Mouse (Mus musculus): ENCODE data around the gene Nfkbil1. TPM values are rescaled to one million over a fixed set of nuclear protein-coding genes. Genes with fewer than 3 reads are reported as not detected.

The Nfkbil1 gene
- polyA plus RNA-seq, 1 experiment: 15.5 TPM

DNA sequence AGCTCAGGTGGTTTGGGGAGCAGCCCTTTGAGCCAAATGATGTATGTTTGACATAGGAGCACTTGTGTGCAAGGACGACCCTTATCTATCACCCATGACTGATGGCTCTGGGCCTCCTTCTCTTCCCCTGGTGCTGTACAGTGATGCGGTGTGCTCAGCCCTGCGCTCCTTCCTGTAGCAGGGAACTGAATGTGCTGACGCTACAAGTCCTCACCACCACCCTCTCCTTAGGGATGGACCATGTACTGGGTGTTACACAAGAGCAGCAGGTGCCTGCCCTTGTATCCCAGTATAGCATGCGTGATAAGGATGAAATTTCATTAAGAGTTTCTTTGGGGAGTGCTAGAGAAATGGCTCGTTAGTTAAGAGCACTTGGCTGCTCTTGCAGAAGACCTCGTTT, 11.6 kb upstream of the Nfkbil1 start:
- peaks cover 30% of the 10 kb centered on the region for H3K4me1 ChIP-seq (ENCODE audit: control insufficient read depth, insufficient read depth, low read length)
- H3K27ac ChIP-seq (ENCODE audit: insufficient read depth, low read depth, low read length): no peak overlapping the region
- no peak for TF ChIP-seq POLR2A (IDR thresholded peaks at IDR 0.05; ENCODE audit: borderline replicate concordance, low read depth, low read length)
- TF ChIP-seq CTCF (IDR thresholded peaks at IDR 0.05; ENCODE audit: low read depth, low read length): no peak
- no peak overlapping the region for H3K4me3 ChIP-seq (ENCODE audit: insufficient read depth, low read length)

DNA sequence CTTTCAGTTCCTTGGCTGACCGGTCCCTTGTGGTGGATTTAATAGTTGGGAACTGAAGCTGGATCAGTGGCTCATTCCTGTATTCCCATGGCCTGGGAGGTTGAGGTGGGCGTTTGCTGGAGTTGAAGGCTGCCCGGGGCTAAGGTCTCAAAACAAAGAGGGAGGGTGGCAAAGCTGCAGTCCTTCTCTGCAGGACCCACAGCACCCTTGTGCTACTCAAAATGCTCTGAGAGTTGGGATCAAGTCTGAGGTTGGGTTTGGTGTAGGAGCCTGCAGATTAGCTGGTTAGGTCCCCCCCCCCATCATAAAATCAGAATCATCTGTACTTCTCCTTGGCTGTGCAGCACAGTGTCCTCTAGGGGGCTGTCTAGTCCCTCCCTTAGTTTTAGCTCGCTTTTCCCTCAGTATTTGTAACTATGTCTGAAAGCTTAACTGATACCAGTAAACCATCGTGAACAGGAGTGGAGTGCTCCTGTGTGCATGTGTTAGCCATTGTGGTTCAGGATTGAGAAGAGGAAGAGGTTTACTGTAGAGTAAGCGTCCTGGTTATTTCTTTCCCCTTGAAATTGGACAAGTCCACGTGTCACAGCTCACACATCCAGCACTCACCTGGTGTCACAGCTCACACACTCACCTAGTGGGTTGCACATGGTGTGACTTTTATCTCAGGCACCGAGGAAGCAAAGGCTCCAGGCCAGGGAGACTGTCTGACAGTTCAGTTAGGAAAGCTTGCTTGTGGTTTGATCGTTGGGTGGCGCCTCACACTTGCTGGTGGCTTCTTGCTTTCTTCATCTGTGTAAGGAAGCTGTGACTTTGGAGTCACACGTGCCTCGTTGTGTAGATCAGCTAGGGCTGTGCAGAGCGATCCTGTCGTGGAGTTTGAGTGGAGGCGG, 10.4 kb upstream of the Nfkbil1 start:
- Histone ChIP-seq H3K27ac (ENCODE audit: insufficient read depth, low read depth, low read length) (no peak overlapping the region), H3K4me3 (ENCODE audit: insufficient read depth, low read length) (no peak overlapping the region), H3K4me1 (ENCODE audit: control insufficient read depth, insufficient read depth, low read length) (peaks cover 30% of the 10 kb centered on the region)
- TF ChIP-seq POLR2A (IDR thresholded peaks at IDR 0.05; ENCODE audit: borderline replicate concordance, low read depth, low read length): no peak
- no peak for TF ChIP-seq CTCF (IDR thresholded peaks at IDR 0.05; ENCODE audit: low read depth, low read length)

- TF ChIP-seq POLR2A (IDR thresholded peaks at IDR 0.05; ENCODE audit: borderline replicate concordance, low read depth, low read length): no peak
- TF ChIP-seq CTCF (IDR thresholded peaks at IDR 0.05; ENCODE audit: low read depth, low read length): no peak
- peaks cover 40% of the 10 kb centered on the region for H3K4me1 ChIP-seq (ENCODE audit: control insufficient read depth, insufficient read depth, low read length)
- 0 out of 2 replicates have a peak overlapping the region, but pooled peaks have one; percentile 2 for H3K4me3 ChIP-seq (ENCODE audit: insufficient read depth, low read length)
- 0 out of 2 replicates have a peak overlapping the region, but pooled peaks have one; percentile 17 for H3K27ac ChIP-seq (ENCODE audit: insufficient read depth, low read depth, low read length)
Measured at GRCm38 (mm10) chr17:35244999-35245398, 9.4 kb upstream of the Nfkbil1 start.

- H3K4me3 ChIP-seq (ENCODE audit: insufficient read depth, low read length): peak overlapping the region; percentile 71
- TF ChIP-seq POLR2A (IDR thresholded peaks at IDR 0.05; ENCODE audit: borderline replicate concordance, low read depth, low read length) (no peak), CTCF (IDR thresholded peaks at IDR 0.05; ENCODE audit: low read depth, low read length) (no peak)
- H3K4me1 ChIP-seq (ENCODE audit: control insufficient read depth, insufficient read depth, low read length): peaks cover 44% of the 10 kb centered on the region
- peak overlapping the region; percentile 92 for H3K27ac ChIP-seq (ENCODE audit: insufficient read depth, low read depth, low read length)
Measured at GRCm38 (mm10) chr17:35243086-35243485, 7.5 kb upstream of the Nfkbil1 start.

DNA sequence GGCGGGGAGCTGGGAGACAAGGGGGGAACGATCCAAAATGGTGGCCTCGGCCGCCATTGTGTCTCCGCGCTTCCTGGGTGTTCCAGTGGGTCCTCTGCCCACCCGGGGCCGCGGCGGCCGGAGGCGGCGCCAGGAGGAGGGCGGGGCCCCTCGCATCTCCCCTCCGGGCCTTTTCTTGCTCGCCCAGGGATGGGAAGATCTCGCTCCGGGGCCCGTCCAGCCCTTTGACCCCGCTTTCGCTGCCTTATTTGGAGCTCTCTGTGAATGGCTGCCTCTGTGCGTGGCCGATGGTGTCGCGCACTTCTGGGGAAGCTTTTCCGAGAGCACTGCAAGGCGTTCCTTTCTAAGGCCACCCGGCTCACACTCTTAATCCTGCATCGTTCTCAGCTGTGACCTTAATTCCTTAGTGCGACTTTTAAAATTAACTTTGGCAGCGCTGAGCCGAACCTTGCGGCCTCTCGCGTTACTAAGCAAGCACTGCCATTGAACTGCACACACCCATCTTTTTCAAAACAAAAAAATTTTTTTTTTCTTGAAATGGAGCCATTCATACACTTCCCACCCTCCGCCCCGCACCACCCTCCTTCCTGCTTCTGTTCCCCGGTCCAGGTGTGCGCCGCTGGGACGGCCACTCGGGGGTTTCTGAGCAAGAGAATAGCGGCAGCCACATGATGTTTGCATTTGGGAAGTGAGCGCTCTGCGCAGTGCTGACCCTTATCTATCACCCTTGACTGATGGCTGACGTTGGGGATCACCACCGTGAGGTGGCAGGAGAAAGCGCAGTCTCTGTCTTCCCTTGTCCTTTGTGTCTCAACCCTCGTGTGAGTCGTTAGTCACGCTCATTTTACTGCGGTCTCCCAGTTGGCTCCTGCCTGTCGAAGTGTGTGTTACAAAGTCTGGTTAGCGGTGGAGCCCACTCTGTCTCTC, 6.7 kb upstream of the Nfkbil1 start:
- peak overlapping the region; percentile 92 for H3K27ac ChIP-seq (ENCODE audit: insufficient read depth, low read depth, low read length)
- TF ChIP-seq POLR2A (IDR thresholded peaks at IDR 0.05; ENCODE audit: borderline replicate concordance, low read depth, low read length) (no peak), CTCF (IDR thresholded peaks at IDR 0.05; ENCODE audit: low read depth, low read length) (peak; percentile 20; the same call in 1 of the 2 replicates)
- peak overlapping the region; percentile 71 for H3K4me3 ChIP-seq (ENCODE audit: insufficient read depth, low read length)
- H3K4me1 ChIP-seq (ENCODE audit: control insufficient read depth, insufficient read depth, low read length): peaks cover 44% of the 10 kb centered on the region

DNA sequence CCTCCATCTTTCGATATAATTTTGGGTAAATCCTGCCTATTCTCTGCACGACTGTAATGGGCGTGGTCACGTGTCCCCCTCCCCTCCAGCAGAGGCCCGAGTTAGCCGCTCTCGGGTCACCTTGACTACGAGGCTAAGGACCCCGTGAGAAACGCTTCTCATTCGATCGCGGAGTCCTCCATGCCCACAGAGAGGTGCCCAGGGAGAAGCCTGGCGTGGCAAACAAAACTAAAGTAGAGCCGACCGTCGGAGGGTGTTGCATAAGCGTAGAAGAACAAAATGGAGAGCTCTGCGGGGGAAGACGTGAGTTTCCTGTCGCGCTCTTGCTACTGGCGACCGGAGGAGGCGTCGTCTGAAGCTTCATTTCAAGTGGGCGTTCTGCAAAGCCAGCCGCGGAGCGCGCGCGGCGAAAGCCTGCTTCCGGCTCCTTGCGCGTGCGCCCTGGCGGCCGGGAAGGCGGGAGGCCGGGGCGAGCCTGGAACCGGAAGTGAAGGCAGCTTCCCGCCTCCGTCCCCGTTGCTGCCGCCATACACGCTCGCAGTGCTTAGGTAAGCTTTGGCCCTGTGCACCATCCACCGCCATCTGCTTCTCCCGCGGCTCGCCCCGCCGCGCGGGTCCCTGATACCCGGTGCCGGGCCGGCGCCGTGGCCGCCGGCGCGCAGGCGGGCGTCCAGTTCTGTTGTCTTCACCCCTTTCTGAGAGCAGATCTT, 5.9 kb upstream of the Nfkbil1 start, which contains the start of gene Ddx39b:
Gene Ddx39b (plus strand): TSS at position 442 of the 710 bp plus-strand sequence.
- peak within 1 kb of the TSS; percentile 71 for H3K4me3 ChIP-seq (ENCODE audit: insufficient read depth, low read length)
- H3K27ac ChIP-seq (ENCODE audit: insufficient read depth, low read depth, low read length): peak within 1 kb of the TSS; percentile 92
- H3K4me1 ChIP-seq (ENCODE audit: control insufficient read depth, insufficient read depth, low read length): peaks cover 37% of the 10 kb centered on the region
- TF ChIP-seq POLR2A (IDR thresholded peaks at IDR 0.05; ENCODE audit: borderline replicate concordance, low read depth, low read length) (0 out of 2 replicates have a peak, but pooled peaks have one; percentile 53), CTCF (IDR thresholded peaks at IDR 0.05; ENCODE audit: low read depth, low read length) (no peak)

- Histone ChIP-seq H3K27ac (ENCODE audit: insufficient read depth, low read depth, low read length) (peak overlapping the region; percentile 92), H3K4me1 (ENCODE audit: control insufficient read depth, insufficient read depth, low read length) (peaks cover 30% of the 10 kb centered on the region)
- TF ChIP-seq CTCF (IDR thresholded peaks at IDR 0.05; ENCODE audit: low read depth, low read length) (no peak), POLR2A (IDR thresholded peaks at IDR 0.05; ENCODE audit: borderline replicate concordance, low read depth, low read length) (no peak)
Measured at GRCm38 (mm10) chr17:35240384-35241304, 5.1 kb upstream of the Nfkbil1 start.

DNA sequence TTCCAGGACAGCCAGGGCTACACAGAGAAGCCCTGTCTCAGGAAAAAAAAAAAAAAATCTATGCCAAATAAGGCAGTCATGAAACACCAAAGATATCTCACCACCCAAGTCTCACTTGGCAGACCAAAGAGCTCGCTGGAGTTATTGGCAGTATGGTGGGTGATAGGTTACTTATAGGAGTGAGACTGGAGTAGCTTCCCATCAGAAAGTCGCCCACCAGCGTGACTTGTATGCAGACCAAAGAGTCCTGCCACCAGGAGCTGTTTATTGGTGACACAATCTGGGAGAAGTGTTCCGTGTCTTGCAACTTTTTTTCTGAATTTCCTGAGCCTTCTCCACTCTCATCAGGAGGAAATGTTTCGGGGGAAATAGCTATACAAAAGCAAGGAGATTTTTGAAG, 4.1 kb upstream of the Nfkbil1 start:
- peaks cover 21% of the 10 kb centered on the region for H3K4me1 ChIP-seq (ENCODE audit: control insufficient read depth, insufficient read depth, low read length)
- no peak for TF ChIP-seq CTCF (IDR thresholded peaks at IDR 0.05; ENCODE audit: low read depth, low read length)
- TF ChIP-seq POLR2A (IDR thresholded peaks at IDR 0.05; ENCODE audit: borderline replicate concordance, low read depth, low read length): no peak
- peak overlapping the region; percentile 92; the same call in 1 of the 2 replicates for H3K27ac ChIP-seq (ENCODE audit: insufficient read depth, low read depth, low read length)
- H3K4me3 ChIP-seq (ENCODE audit: insufficient read depth, low read length): no peak overlapping the region

More at GRCm38 (mm10) chr17:35240384-35241304, 5.1 kb upstream of the Nfkbil1 start:
- peak overlapping the region; percentile 40 for H3K4me3 ChIP-seq (ENCODE audit: insufficient read depth, low read length)

Measured in bone marrow macrophage, adult 2 months (primary cell).